Mouse (Mus musculus) kidney, embryonic 14.5 days (tissue): ENCODE measurements at regions not wholly inside any gene's neighbourhood (a gene's known extent, or its start where the extent isn't known, plus 50 kb on each side); places are given as distances from the start of the nearest gene placed in this dataset.
A peak's percentile ranks its signal among the peaks of the same experiment; 100 is the strongest.

ENCODE experiments used
- ATAC-seq: fragments of 200-750 bp; cut with Nextera tagmentation; 2 replicates; pipeline ENCODE4 v1.8.0; 2017; ENCODE audit warnings: moderate number of reproducible peaks, mild to moderate bottlenecking, moderate TSS enrichment, moderate library complexity; ENCODE audit not compliant: low FRiP score, low TSS enrichment
- H3K27ac ChIP-seq: fragments of 300-500 bp; sonication (generic); 2 replicates; pipeline ENCODE4 v1.5.1; 2014; ENCODE audit warnings: low read depth, mild to moderate bottlenecking, low read length, moderate library complexity, mixed read lengths
- H3K27me3 ChIP-seq: fragments of 300-500 bp; sonication (generic); 2 replicates; pipeline ENCODE4 v1.6.1; 2014; ENCODE audit warnings: mild to moderate bottlenecking, low read length; ENCODE audit not compliant: control insufficient read depth, insufficient read depth
- H3K36me3 ChIP-seq: fragments of 300-500 bp; sonication (generic); 2 replicates; pipeline ENCODE4 v1.6.1; 2014; ENCODE audit warnings: low read length, mixed read lengths; ENCODE audit not compliant: control insufficient read depth, insufficient read depth
- H3K4me1 ChIP-seq: fragments of 300-500 bp; sonication (generic); 2 replicates; pipeline ENCODE4 v1.6.1; 2014; ENCODE audit warnings: low read length, mixed read lengths; ENCODE audit not compliant: control insufficient read depth, insufficient read depth
- H3K4me2 ChIP-seq: fragments of 300-500 bp; sonication (generic); replicated peaks from 2 replicates; pipeline ENCODE4 v1.6.1; 2014; ENCODE audit warnings: low read depth, mild to moderate bottlenecking, low read length
- H3K4me3 ChIP-seq: fragments of 300-500 bp; sonication (generic); 2 replicates; pipeline ENCODE4 v1.5.1; 2014; ENCODE audit warnings: mild to moderate bottlenecking, low read length
- H3K9ac ChIP-seq: fragments of 300-500 bp; sonication (generic); 2 replicates; pipeline ENCODE4 v1.6.1; 2014; ENCODE audit warnings: low read depth, mild to moderate bottlenecking, low read length, moderate library complexity
- H3K9me3 ChIP-seq: fragments of 300-500 bp; sonication (generic); 2 replicates; pipeline ENCODE4 v1.6.1; 2016; ENCODE audit warnings: low read length; ENCODE audit not compliant: control insufficient read depth
- WGBS: fragments of 180-500 bp; shearing (Covaris S2); extraction: QIAGEN DNeasy Blood & Tissue Kit; methylation state at CpG from one replicate; pipeline ENCODE4 v1.1.7; 2014; 5-methylcytosine and 5-hydroxymethylcytosine counted together

GRCm38 (mm10) chr14:105684329-105684728 lies 212.3 kb downstream of the Spry2 start:
- Histone ChIP-seq H3K4me3 (no peak overlapping the region), H3K9ac (no peak overlapping the region), H3K4me1 (no peaks in the 10 kb centered on the region), H3K27ac (no peak overlapping the region), H3K36me3 (no peaks in the 10 kb centered on the region), H3K9me3 (no peaks in the 10 kb centered on the region), H3K4me2 (no peak overlapping the region), H3K27me3 (no peaks in the 10 kb centered on the region)
- ATAC-seq, result no peak
- 62% methylated on average over 2 of the region's 2 CpGs for WGBS

DNA sequence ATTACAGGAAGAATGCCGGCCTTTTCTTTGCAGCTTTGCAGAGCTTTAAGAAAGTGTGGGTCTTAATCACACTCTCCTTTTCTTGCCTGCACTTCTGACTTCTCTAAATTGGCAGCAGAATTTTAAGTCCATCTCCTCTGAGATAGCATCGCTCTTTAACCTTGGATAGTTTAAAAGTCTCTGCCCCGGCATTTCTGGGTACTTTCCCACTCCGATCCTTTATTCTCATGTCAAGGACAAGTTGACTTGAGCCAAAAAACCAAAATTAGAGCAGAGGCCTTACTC lies 220.0 kb downstream of the Spry2 start:
- Histone ChIP-seq H3K27me3 (no peaks in the 10 kb centered on the region), H3K9me3 (no peaks in the 10 kb centered on the region), H3K4me1 (no peaks in the 10 kb centered on the region), H3K4me3 (no peak overlapping the region), H3K27ac (no peak overlapping the region), H3K36me3 (no peaks in the 10 kb centered on the region), H3K4me2 (no peak overlapping the region), H3K9ac (no peak overlapping the region)
- WGBS, result 16% methylated on average over 4 of the region's 4 CpGs
- no peak for ATAC-seq

- Histone ChIP-seq H3K27me3 (no peaks in the 10 kb centered on the region), H3K27ac (no peak overlapping the region), H3K36me3 (no peaks in the 10 kb centered on the region), H3K4me3 (no peak overlapping the region), H3K9me3 (peaks cover 2% of the 10 kb centered on the region; the same call in 1 of the 2 replicates), H3K4me1 (no peaks in the 10 kb centered on the region), H3K4me2 (no peak overlapping the region), H3K9ac (no peak overlapping the region)
- no peak for ATAC-seq
- WGBS, result 42% methylated on average over 13 of the region's 13 CpGs
Observed at GRCm38 (mm10) chr14:105675801-105676645, 220.6 kb downstream of the Spry2 start.

DNA sequence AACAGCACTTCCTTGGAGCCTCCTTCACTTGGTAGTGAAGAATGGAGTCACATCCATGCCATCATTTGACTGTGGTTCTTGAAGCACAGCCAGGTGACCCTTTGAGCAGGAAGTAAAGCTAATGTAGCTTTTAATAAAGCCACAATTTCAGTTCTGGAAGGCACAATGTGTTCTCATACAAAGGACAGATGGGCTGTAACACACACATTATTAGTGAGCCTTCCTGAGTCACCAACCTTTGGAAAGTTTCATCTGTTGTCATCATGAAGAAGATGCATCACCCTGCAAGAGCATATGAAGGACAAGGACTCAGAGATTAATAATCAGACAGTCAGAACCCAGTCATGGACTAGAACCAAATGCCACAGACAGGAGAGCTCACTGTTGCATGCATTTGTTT lies 221.6 kb downstream of the Spry2 start:
- Histone ChIP-seq H3K27ac (no peak overlapping the region), H3K4me1 (no peaks in the 10 kb centered on the region), H3K4me3 (no peak overlapping the region), H3K9ac (no peak overlapping the region), H3K36me3 (no peaks in the 10 kb centered on the region), H3K9me3 (peaks cover 2% of the 10 kb centered on the region; the same call in 1 of the 2 replicates), H3K4me2 (no peak overlapping the region), H3K27me3 (no peaks in the 10 kb centered on the region)
- no peak for ATAC-seq

DNA sequence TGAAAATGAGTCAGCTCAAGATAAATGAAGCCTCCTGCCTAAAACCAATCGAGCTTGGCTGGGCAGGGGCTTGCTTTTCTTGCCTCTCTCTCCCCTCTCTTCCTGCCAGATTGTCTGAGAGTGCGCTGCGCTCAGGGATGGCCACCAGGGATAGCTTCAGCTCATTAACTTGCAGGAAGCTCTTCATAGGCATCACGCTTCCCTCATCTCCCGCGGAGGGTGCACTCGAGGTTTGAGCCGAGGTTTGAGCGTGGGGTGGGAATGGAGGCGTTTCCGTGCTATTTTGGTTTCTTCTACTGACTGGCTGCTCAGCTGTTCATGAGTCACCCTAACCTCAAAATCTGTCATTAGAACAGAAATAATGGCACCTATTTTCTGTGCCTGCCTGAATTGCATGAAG lies 227.7 kb downstream of the Spry2 start:
- H3K4me1 ChIP-seq, result no peaks in the 10 kb centered on the region
- H3K27ac ChIP-seq, result no peak overlapping the region
- no peaks in the 10 kb centered on the region for H3K36me3 ChIP-seq
- WGBS, result 19% methylated on average over 11 of the region's 11 CpGs
- H3K9ac ChIP-seq, result no peak overlapping the region
- H3K27me3 ChIP-seq, result no peaks in the 10 kb centered on the region
- no peak overlapping the region for H3K4me3 ChIP-seq
- ATAC-seq, result peak; percentile 46; the same call in 1 of the 2 replicates
- no peak overlapping the region; the same call in 1 of the 2 replicates for H3K4me2 ChIP-seq
- H3K9me3 ChIP-seq, result peaks cover 2% of the 10 kb centered on the region; the same call in 1 of the 2 replicates

DNA sequence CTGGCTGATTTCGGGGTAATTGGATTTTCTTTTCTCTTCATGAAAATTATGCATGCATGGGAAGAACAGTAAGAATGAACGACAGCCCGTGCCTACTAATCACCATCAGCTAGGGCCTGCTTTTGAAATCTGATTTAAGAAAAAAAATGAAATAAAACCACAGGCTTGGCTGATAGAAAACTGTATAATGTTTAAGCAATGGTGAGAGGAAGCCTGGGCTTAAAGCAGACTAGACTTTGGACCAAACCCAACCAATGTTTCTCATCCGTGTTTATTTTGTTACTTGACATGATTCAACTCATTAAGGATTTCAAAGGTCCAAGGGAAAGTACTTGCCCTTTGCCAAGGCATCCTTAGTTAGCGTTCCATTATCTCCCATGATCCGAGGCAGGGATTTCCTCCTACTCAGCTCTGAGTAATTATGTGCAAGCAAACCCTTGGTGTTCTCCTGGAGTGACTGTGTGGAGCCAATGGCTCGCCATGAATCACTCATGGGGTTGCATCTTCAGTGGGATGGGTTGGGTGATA lies 231.9 kb downstream of the Spry2 start:
- Histone ChIP-seq H3K4me2 (no peak overlapping the region), H3K27ac (no peak overlapping the region), H3K4me3 (no peak overlapping the region), H3K9me3 (no peaks in the 10 kb centered on the region), H3K27me3 (no peaks in the 10 kb centered on the region), H3K4me1 (0 out of 2 replicates have a peak, but pooled peaks cover 2% of the 10 kb centered on the region), H3K36me3 (no peaks in the 10 kb centered on the region), H3K9ac (no peak overlapping the region)
- ATAC-seq, result no peak
- WGBS, result 70% methylated on average over 7 of the region's 7 CpGs

GRCm38 (mm10) chr14:105663472-105663871 lies 233.1 kb downstream of the Spry2 start:
- no peak overlapping the region for H3K27ac ChIP-seq

DNA sequence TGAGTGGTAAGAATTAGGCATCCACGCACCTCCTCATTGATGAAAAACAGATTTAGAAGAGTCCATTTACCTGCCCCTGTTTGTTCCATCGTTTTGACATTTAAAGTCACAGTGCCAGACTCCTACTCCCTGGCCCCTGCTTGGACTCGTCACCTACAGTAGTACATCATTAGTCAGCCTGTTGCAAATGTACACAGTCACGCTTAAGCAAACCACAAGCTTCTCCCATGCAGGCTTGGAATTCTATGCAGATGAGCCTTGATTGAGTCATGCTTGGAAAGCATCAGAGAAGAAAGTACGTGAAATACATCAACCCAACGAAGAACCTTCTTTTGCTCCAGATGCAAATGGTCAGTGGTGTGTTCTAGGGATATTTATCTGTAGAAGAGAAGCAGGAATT lies 233.8 kb downstream of the Spry2 start:
- ATAC-seq, result peak; percentile 66; the same call in 1 of the 2 replicates
- H3K9me3 ChIP-seq, result no peaks in the 10 kb centered on the region
- H3K4me1 ChIP-seq, result 0 out of 2 replicates have a peak, but pooled peaks cover 2% of the 10 kb centered on the region
- WGBS, result 79% methylated on average over 6 of the region's 6 CpGs
- H3K36me3 ChIP-seq, result no peaks in the 10 kb centered on the region
- H3K4me3 ChIP-seq, result no peak overlapping the region
- no peak overlapping the region for H3K27ac ChIP-seq
- no peaks in the 10 kb centered on the region for H3K27me3 ChIP-seq
- no peak overlapping the region for H3K9ac ChIP-seq
- no peak overlapping the region for H3K4me2 ChIP-seq

More at GRCm38 (mm10) chr14:105663472-105663871, 233.1 kb downstream of the Spry2 start:
- H3K4me1 ChIP-seq, result 0 out of 2 replicates have a peak, but pooled peaks cover 2% of the 10 kb centered on the region
- no peak overlapping the region for H3K9ac ChIP-seq
- 70% methylated on average over 3 of the region's 4 CpGs for WGBS
- no peak for ATAC-seq
- H3K9me3 ChIP-seq, result no peaks in the 10 kb centered on the region
- H3K36me3 ChIP-seq, result no peaks in the 10 kb centered on the region
- no peak overlapping the region for H3K4me2 ChIP-seq
- H3K27me3 ChIP-seq, result no peaks in the 10 kb centered on the region
- no peak overlapping the region for H3K4me3 ChIP-seq

DNA sequence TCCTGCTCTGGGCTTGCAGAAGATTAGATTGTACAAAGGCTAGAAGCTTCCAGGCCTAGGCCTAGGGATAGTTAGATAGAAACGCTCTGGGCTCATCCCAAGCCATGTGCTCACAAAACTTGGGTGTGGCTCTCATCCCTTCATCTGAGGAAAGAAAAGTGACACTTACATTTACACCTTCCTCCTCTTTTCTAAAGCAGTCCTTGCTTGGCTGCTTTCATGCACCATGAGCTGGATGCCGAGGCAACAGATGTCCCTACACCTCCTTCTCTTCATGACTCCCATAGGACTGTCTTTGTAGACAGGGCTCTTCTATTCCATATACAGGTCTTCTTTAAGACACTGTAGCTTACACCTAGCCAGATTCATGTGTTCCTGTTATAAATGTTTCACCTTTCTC lies 238.3 kb downstream of the Spry2 start:
- Histone ChIP-seq H3K27me3 (no peaks in the 10 kb centered on the region), H3K9me3 (no peaks in the 10 kb centered on the region; the same call in 1 of the 2 replicates), H3K4me3 (no peak overlapping the region), H3K36me3 (no peaks in the 10 kb centered on the region), H3K4me2 (no peak overlapping the region), H3K9ac (no peak overlapping the region), H3K27ac (no peak overlapping the region), H3K4me1 (0 out of 2 replicates have a peak, but pooled peaks cover under 1% of the 10 kb centered on the region)
- 77% methylated on average over 2 of the region's 2 CpGs for WGBS
- no peak for ATAC-seq
